Mouse (Mus musculus) kidney, postnatal 0 days (tissue): Measurements from ENCODE around the gene Mslnl. TPM values are rescaled to one million over a fixed set of nuclear protein-coding genes. Genes with fewer than 3 reads are reported as not detected.
A peak's percentile ranks its signal among the peaks of the same experiment; 100 is the strongest.

Source experiments
- ATAC-seq: fragments of 200-750 bp; cut with Nextera tagmentation; replicated peaks from 2 replicates; pipeline ENCODE4 v1.8.0; 2017; ENCODE audit warnings: low read depth, moderate number of reproducible peaks, moderate TSS enrichment, moderate library complexity; ENCODE audit not compliant: low FRiP score
- DNase-seq: peaks from one replicate; pipeline ENCODE4 v3.0.0-alpha.2; 2016; ENCODE audit warnings: low spot score
- H3K27ac ChIP-seq: fragments of 300-500 bp; sonication (generic); 2 replicates; pipeline ENCODE4 v1.5.1; 2014; ENCODE audit warnings: mild to moderate bottlenecking
- H3K27me3 ChIP-seq: fragments of 300-500 bp; sonication (generic); 2 replicates; pipeline ENCODE4 v1.6.1; 2014; ENCODE audit warnings: low read length, mixed read lengths; ENCODE audit not compliant: insufficient read depth
- H3K36me3 ChIP-seq: fragments of 300-500 bp; sonication (generic); 2 replicates; pipeline ENCODE4 v1.6.1; 2014; ENCODE audit warnings: low read length, mixed read lengths; ENCODE audit not compliant: insufficient read depth
- H3K4me1 ChIP-seq: fragments of 300-500 bp; sonication (generic); replicated peaks from 2 replicates; pipeline ENCODE4 v1.6.1; 2014; ENCODE audit warnings: antibody characterized with exemption, low read length, mixed read lengths; ENCODE audit not compliant: insufficient read depth
- H3K4me2 ChIP-seq: fragments of 300-500 bp; sonication (generic); 2 replicates; pipeline ENCODE4 v1.6.1; 2014; ENCODE audit warnings: mild to moderate bottlenecking, low read length, moderate library complexity, mixed read lengths
- H3K4me3 ChIP-seq: fragments of 300-500 bp; sonication (generic); replicated peaks from 2 replicates; pipeline ENCODE4 v1.5.1; 2014; ENCODE audit warnings: low read depth, low read length
- H3K9ac ChIP-seq: fragments of 300-500 bp; sonication (generic); 2 replicates; pipeline ENCODE4 v1.6.1; 2014; ENCODE audit warnings: low read depth, low read length
- H3K9me3 ChIP-seq: fragments of 300-500 bp; sonication (generic); replicated peaks from 2 replicates; pipeline ENCODE4 v1.6.1; 2016; ENCODE audit warnings: low read length, inconsistent platforms, mixed read lengths
- CTCF ChIP-seq: IDR thresholded peaks from 2 replicates; pipeline ENCODE4 v1.5.1; 2016; ENCODE audit warnings: antibody characterized with exemption, low read depth, mild to moderate bottlenecking, moderate library complexity
- WGBS: fragments of 180-500 bp; shearing (Covaris S2); extraction: QIAGEN DNeasy Blood & Tissue Kit; methylation state at CpG from one replicate; pipeline ENCODE4 v1.1.7; 2014; 5-methylcytosine and 5-hydroxymethylcytosine counted together
- polyA plus RNA-seq: library from polyadenylated mRNA; unstranded; fragments of >200 nt; fragmentation: Nextera tagmentation; extraction: Ambion mirVana; gene quantifications from 2 replicates; pipeline ENCODE4 v1.2.1, GENCODE M21; 2015

Gene Mslnl
- polyA plus RNA-seq, 1 experiment from 2014 or later, result not detected

DNA sequence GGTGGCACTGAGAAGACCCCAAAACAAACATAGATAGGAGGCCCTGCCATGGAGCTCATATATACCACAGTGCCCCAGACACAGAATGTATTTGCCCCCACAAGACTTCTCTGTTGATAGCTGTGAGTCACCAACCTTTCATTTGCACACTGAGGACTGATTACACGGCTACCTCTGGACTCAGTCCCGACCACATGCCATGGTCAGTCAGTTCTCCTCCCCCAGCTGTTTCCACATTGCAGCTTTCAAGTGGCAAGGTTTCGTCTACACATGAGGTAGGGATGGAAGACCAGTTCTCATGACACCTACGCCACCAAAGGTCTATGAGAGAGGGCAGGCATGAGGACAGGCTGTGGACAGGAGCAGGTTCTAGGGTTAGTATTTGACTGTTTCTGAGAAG lies 24.7 kb upstream of the Mslnl start:
- Histone ChIP-seq H3K9ac (no peak overlapping the region), H3K27ac (no peak overlapping the region), H3K4me1 (no peaks in the 10 kb centered on the region), H3K4me2 (no peak overlapping the region), H3K27me3 (no peaks in the 10 kb centered on the region), H3K4me3 (no peak overlapping the region), H3K9me3 (no peaks in the 10 kb centered on the region), H3K36me3 (no peaks in the 10 kb centered on the region)
- DNase-seq (no peak), ATAC-seq (no peak)
- no peak for TF ChIP-seq CTCF
- 72% methylated on average over 4 of the region's 4 CpGs for WGBS

DNA sequence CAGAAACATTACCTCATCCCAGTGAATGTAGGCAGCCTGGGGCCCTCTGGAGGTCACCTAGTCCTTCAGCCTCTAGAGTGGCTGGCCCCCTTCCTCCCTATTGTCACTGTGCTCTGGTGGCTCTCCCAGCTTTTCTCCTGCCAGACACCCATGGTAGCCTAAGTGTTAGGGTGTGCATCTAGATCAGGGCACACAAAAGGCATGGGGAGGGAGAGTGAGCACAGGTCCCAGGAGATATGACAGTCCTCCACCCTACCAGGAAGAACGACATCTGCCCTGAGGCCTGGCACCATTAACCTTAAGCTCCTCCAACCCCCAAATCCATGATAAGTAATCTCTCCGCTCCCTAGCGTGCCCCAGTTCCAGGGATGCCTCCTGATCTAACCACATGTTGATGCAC lies 20.2 kb upstream of the Mslnl start:
- no peak for DNase-seq
- Histone ChIP-seq H3K4me1 (0 out of 2 replicates have a peak, but pooled peaks cover 8% of the 10 kb centered on the region), H3K4me2 (no peak overlapping the region), H3K4me3 (no peak overlapping the region), H3K9ac (no peak overlapping the region), H3K27ac (no peak overlapping the region), H3K36me3 (0 out of 2 replicates have a peak, but pooled peaks cover 2% of the 10 kb centered on the region), H3K9me3 (no peaks in the 10 kb centered on the region), H3K27me3 (0 out of 2 replicates have a peak, but pooled peaks cover 4% of the 10 kb centered on the region)
- WGBS, result 62% methylated on average over 3 of the region's 3 CpGs
- no peak for TF ChIP-seq CTCF
- ATAC-seq, result no peak

DNA sequence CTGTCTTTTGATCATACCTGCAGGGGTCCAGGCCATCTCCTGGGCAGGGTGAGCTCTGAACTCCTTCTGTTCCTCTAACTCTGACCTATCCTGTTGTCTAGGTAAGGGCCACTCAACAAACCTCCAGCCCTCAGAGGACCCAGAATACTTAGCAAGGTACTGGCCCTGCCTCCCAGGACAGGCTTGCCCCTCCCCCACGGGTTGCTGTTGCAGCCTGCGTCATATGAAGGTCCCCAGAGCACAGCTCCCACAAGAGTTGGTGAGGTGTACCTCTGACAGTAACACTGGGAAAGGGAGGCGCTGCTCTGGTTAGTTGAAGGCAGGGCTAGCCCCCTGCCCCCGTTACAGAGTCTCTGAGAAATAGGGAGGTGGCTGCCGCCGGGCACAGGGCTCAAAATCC lies 19.7 kb upstream of the Mslnl start:
- 3% methylated on average over 6 of the region's 6 CpGs for WGBS
- DNase-seq (no peak), ATAC-seq (no peak)
- no peak overlapping the region for H3K4me2 ChIP-seq
- H3K4me1 ChIP-seq, result 0 out of 2 replicates have a peak, but pooled peaks cover 8% of the 10 kb centered on the region
- H3K27me3 ChIP-seq, result 0 out of 2 replicates have a peak, but pooled peaks cover 4% of the 10 kb centered on the region
- TF ChIP-seq CTCF, result no peak
- H3K9me3 ChIP-seq, result no peaks in the 10 kb centered on the region
- 0 out of 2 replicates have a peak, but pooled peaks cover 4% of the 10 kb centered on the region for H3K36me3 ChIP-seq
- no peak overlapping the region for H3K27ac ChIP-seq
- H3K4me3 ChIP-seq, result no peak overlapping the region
- no peak overlapping the region for H3K9ac ChIP-seq

DNA sequence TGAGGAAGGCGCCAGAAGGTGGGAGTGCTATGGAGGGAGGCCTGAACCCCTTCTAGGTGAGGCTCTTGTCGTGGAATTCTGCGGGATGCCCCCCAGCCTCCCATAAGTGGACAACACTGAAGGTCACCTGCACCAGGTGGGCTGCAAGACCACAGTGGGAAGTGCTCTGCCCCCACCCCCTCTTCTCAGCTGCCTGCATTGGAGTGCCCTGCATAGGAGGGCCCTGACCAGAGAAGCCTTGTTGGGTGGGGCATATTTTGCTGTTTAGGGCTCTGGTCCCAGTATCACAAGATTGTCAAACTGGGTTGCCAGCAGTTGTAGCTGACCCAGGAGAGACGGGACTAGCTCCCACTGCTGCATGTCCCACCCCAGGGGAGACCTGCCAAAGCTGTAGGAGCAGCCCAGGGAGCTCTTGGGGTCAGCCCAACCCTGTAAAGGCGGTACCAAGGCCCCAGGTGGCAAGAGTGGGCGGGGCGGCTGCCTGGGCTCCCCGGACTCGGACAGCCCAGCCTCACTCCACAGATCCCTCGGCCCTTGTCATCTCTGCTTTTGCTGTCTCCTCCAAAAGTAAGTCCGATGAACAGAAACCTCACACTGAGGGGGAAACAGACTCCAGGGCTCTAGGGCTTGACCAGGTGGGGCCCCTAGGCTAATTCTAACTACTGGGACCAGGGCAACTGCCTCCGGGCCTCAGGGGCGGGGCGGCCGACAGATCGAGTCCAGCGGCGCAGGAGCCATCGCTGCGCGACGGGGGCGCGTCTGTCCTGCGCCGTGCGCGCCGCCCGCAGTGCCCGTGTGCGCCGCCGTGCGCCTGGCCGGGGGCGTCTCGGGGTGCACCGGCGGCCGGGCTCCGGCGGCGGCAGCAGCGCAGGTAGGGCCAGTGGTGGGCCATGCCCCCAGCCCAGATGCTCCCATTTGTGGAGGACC lies 18.9 kb upstream of the Mslnl start, which contains the start of gene Gng13:
Gng13 (plus strand) TSS at position 461 of the 927 bp plus-strand sequence.
- H3K4me1 ChIP-seq, result 0 out of 2 replicates have a peak, but pooled peaks cover 8% of the 10 kb centered on the region
- WGBS, result 2% methylated on average over 32 of the region's 45 CpGs
- peak within 1 kb of the TSS; percentile 28 for H3K9ac ChIP-seq
- peak within 1 kb of the TSS; percentile 81 for H3K4me2 ChIP-seq
- H3K9me3 ChIP-seq, result no peaks in the 10 kb centered on the region
- peak within 1 kb of the TSS; percentile 34 for H3K4me3 ChIP-seq
- ATAC-seq (peak; percentile 38), DNase-seq (no peak)
- H3K27me3 ChIP-seq, result 0 out of 2 replicates have a peak, but pooled peaks cover 4% of the 10 kb centered on the region
- no peak for TF ChIP-seq CTCF
- 0 out of 2 replicates have a peak, but pooled peaks cover 4% of the 10 kb centered on the region for H3K36me3 ChIP-seq
- H3K27ac ChIP-seq, result no peak within 1 kb of the TSS

DNA sequence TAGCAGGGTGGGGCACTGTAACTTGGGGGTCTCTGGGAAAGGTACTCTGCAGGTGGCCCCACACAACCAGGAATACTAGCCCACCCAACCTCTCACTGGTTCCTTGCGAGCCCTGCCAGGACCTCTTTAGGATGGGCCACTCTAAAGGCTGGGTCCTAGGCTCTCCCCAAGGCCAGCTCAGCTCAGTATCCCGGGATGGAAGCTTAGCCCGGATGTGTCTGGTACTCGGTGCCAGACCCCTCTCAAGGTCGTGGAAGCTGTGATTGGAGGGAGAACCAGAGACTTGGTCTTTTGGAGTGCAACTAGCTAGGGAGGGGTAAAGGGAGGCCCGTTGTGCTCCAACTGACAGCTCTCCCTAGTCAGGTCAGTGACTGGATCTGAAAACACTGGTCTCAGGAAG lies 18.2 kb upstream of the Mslnl start:
- no peak for TF ChIP-seq CTCF
- Histone ChIP-seq H3K27me3 (0 out of 2 replicates have a peak, but pooled peaks cover 4% of the 10 kb centered on the region), H3K36me3 (0 out of 2 replicates have a peak, but pooled peaks cover 4% of the 10 kb centered on the region), H3K4me1 (0 out of 2 replicates have a peak, but pooled peaks cover 8% of the 10 kb centered on the region), H3K9me3 (no peaks in the 10 kb centered on the region), H3K4me2 (peak overlapping the region; percentile 81), H3K9ac (peak overlapping the region; percentile 28; the same call in 1 of the 2 replicates), H3K4me3 (peak overlapping the region; percentile 34), H3K27ac (no peak overlapping the region)
- 0 out of 2 replicates have a peak, but pooled peaks have one; percentile 27 for ATAC-seq
- 8% methylated on average over 6 of the region's 6 CpGs for WGBS
- no peak for DNase-seq

DNA sequence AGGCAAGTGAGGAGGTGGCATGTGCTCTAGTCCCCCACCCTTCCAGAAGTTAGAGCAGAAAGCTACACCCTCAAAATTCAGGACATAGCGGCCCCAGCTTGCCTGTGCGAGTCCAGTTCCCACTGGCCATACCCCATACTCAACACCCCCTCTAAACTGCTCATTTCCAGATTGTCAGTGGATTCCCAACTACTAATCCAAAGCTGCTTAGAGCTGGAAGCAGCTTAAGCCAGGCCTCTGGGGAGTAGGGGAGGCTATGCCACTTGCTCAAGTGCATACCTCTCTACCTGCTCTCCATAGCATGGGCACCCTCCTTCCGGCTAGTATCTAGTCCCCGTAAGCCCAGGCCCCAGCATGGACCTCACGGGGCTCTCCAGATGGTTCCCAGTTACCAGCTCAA lies 14.4 kb upstream of the Mslnl start:
- Histone ChIP-seq H3K4me2 (no peak overlapping the region), H3K9ac (no peak overlapping the region), H3K27ac (no peak overlapping the region), H3K9me3 (no peaks in the 10 kb centered on the region), H3K27me3 (0 out of 2 replicates have a peak, but pooled peaks cover 4% of the 10 kb centered on the region), H3K4me3 (no peak overlapping the region), H3K4me1 (peaks cover 9% of the 10 kb centered on the region; the same call in 1 of the 2 replicates), H3K36me3 (0 out of 2 replicates have a peak, but pooled peaks cover 4% of the 10 kb centered on the region)
- WGBS, result 95% methylated on average over 5 of the region's 5 CpGs
- no peak for TF ChIP-seq CTCF
- DNase-seq (no peak), ATAC-seq (no peak)
